Mouse (Mus musculus) G1E (cell line): ENCODE measurements around the gene Ncoa3. TPM values are rescaled to one million over a fixed set of nuclear protein-coding genes. Genes with fewer than 3 reads are reported as not detected.

ENCODE experiments used
- ATAC-seq: 2 replicates; pipeline ENCODE4 v1.8.0; 2016; ENCODE audit warnings: mild to moderate bottlenecking; ENCODE audit not compliant: insufficient number of reproducible peaks, poor library complexity, low FRiP score, severe bottlenecking; ENCODE audit errors: extremely low read depth
- DNase-seq: peaks from one replicate; pipeline ENCODE4 v3.0.0; 2012; ENCODE audit warnings: low spot score
- H3K27me3 ChIP-seq: 2 replicates; pipeline ENCODE4 v1.6.1; 2012; ENCODE audit warnings: mild to moderate bottlenecking, low read length, inconsistent platforms; ENCODE audit not compliant: insufficient read depth
- H3K36me3 ChIP-seq: replicated peaks from 2 replicates; pipeline ENCODE3; 2012; ENCODE audit warnings: mild to moderate bottlenecking, inconsistent platforms
- H3K4me1 ChIP-seq: 2 replicates; pipeline ENCODE4 v1.6.1; 2012; ENCODE audit warnings: low read depth, low read length, inconsistent platforms, mixed read lengths; ENCODE audit not compliant: insufficient read depth
- H3K4me3 ChIP-seq: 2 replicates; pipeline ENCODE4 v1.5.1; 2012; ENCODE audit warnings: low read depth, mild to moderate bottlenecking, inconsistent platforms, low read length, moderate library complexity, mixed read lengths
- H3K9me3 ChIP-seq: replicated peaks from 2 replicates; pipeline ENCODE4 v1.6.1; 2012; ENCODE audit warnings: inconsistent platforms
- CTCF ChIP-seq: IDR thresholded peaks from 2 replicates; pipeline ENCODE4 v1.5.1; 2012; ENCODE audit warnings: low read depth, low read length, inconsistent platforms, mixed read lengths
- GATA1 ChIP-seq: IDR thresholded peaks from 2 replicates; pipeline ENCODE4 v1.6.1; 2012; ENCODE audit warnings: borderline replicate concordance, low read length, inconsistent platforms, mixed read lengths
- GATA2 ChIP-seq: IDR thresholded peaks from 2 replicates; pipeline ENCODE4 v1.6.1; 2012; ENCODE audit warnings: low read depth, low read length, inconsistent platforms, borderline replicate concordance
- POLR2AphosphoS5 ChIP-seq: IDR thresholded peaks from 2 replicates; pipeline ENCODE4 v1.6.1; 2012; ENCODE audit warnings: low read depth, low read length, inconsistent platforms; ENCODE audit not compliant: insufficient replicate concordance
- TAL1 ChIP-seq: conservative IDR thresholded peaks from 2 replicates; pipeline ENCODE4 v1.6.1; 2012; ENCODE audit warnings: low read depth, low read length, inconsistent platforms, mixed read lengths
- polyA plus RNA-seq: library from polyadenylated mRNA; stranded (reverse); fragments of >175 nt; gene quantifications from 2 replicates; pipeline ENCODE4 v1.2.3, GENCODE M21; 2012
- total RNA-seq, 2 experiments: library from RNA; stranded (forward) in 1 of 2; stranded (reverse) in 1 of 2; fragments of 200-1000 nt in 1 of 2; fragments of >200 nt in 1 of 2; fragmentation: Nextera tagmentation in 1 of 2; gene quantifications; 2 replicates each; pipeline ENCODE4 v1.2.3; 2014 to 2017

Gene Ncoa3
- total and polyA plus RNA-seq, 3 experiments: 8.2 to 17.9 (median 14.6) TPM

- no peaks in the 10 kb centered on the region for H3K9me3 ChIP-seq
- H3K4me3 ChIP-seq: no peak overlapping the region
- DNase-seq (no peak), ATAC-seq (no peak)
- peaks cover 6% of the 10 kb centered on the region; the same call in 1 of the 2 replicates for H3K27me3 ChIP-seq
- peaks cover 5% of the 10 kb centered on the region for H3K4me1 ChIP-seq
- H3K36me3 ChIP-seq: no peaks in the 10 kb centered on the region
- TF ChIP-seq CTCF (no peak), POLR2AphosphoS5 (no peak), GATA2 (no peak), GATA1 (no peak), TAL1 (no peak)
Measured at GRCm38 (mm10) chr2:165949719-165950118, 42.7 kb upstream of the Ncoa3 start.

DNA sequence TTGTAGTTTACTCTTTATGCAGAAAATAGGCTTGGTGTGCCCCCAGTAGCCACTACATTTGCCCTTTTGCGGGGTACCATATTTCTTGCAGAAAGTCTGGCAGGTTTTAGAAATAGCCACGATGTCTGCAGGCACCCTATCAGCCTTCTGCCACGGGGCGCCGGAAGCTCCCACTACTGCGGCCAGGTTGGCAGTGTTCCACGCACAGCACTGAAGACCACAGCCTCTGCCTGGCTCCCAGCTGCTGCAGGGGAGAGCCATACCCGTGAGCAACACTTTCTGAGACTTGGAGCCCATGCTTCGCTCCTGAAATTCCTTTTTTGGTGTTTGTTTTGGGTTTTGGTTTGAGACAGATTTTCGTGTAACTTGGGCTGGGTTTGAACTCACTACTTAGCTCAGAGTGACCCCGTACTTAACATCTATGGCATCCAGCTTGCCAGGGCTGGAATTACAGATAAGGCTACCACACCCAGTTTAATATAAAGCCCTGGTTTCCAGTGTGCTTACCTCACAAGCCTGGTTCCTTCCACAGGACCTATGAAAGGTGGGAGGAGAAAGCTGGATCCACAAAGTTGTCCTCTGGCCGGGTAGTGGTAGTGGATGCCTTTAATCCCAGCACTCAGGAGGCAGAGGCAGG is 40.9 kb upstream of the Ncoa3 start:
- TF ChIP-seq TAL1: no peak
- no peak for TF ChIP-seq POLR2AphosphoS5
- TF ChIP-seq CTCF: no peak
- no peak for TF ChIP-seq GATA2
- no peak for TF ChIP-seq GATA1
- Histone ChIP-seq H3K36me3 (no peaks in the 10 kb centered on the region), H3K4me1 (no peaks in the 10 kb centered on the region; the same call in 1 of the 2 replicates), H3K9me3 (no peaks in the 10 kb centered on the region), H3K27me3 (peaks cover 10% of the 10 kb centered on the region; the same call in 1 of the 2 replicates), H3K4me3 (no peak overlapping the region)
- DNase-seq (no peak), ATAC-seq (no peak)

DNA sequence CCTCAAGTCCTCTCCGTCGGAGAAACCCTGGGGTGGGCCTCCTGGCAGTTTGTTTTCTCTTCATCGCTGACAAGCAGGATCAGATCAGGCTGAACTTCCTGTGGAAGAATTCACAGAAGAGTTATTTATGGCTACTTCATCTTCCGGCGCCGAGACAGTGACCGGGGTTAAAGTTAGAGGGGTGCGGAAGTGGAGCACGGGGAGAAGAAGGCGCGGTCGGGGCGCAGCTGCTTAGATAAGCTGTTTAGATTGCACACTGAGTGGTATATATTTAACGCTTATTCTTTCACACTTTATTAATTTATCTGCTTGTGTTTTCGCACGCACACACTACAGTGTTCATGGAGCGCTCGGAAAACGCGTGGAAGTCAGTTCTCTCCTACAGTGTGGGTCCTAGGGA is 37.6 kb upstream of the Ncoa3 start:
- TF ChIP-seq CTCF: no peak
- TF ChIP-seq TAL1: no peak
- no peak for TF ChIP-seq GATA2
- no peak for TF ChIP-seq POLR2AphosphoS5
- no peak for TF ChIP-seq GATA1
- Histone ChIP-seq H3K4me3 (no peak overlapping the region), H3K27me3 (peaks cover 17% of the 10 kb centered on the region), H3K4me1 (no peaks in the 10 kb centered on the region), H3K9me3 (no peaks in the 10 kb centered on the region), H3K36me3 (no peaks in the 10 kb centered on the region)
- ATAC-seq (peak; percentile 51), DNase-seq (no peak)

GRCm38 (mm10) chr2:165955386-165955785 is 37.0 kb upstream of the Ncoa3 start:
- Histone ChIP-seq H3K27me3 (peaks cover 17% of the 10 kb centered on the region), H3K4me1 (no peaks in the 10 kb centered on the region), H3K36me3 (no peaks in the 10 kb centered on the region), H3K9me3 (no peaks in the 10 kb centered on the region), H3K4me3 (no peak overlapping the region)
- no peak for ATAC-seq
- no peak for DNase-seq
- TF ChIP-seq POLR2AphosphoS5 (no peak), CTCF (no peak), TAL1 (no peak), GATA2 (no peak), GATA1 (no peak)

DNA sequence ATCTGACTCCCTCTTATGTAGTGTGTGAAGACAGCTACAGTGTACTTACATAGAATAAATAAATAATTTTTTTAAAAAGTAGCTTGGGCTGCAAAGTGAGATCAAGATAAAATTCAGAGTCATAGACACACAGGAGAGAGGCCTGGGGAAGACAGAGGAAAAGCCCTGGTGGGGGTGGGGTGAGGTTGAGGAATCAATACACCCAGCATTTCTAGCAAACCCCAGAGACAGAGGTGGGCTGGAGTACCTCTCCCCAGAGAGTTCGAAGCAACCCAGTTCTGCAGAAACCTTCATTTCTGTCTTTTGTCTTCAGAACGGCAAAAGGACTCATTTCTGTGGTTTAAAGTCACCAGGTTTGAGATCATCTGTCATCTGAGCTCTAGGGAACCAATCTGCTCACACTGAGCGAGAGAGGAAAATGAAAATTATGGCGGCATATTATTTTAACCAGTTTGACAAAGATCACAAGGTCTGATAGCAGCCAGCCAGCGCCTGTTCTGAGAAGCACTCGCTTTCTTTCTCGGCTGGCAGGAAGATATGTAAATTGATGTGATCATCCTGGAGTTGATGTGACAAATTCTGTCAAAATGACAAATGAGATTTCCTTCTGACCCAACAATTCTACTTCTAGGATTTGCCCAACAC is 36.2 kb upstream of the Ncoa3 start:
- no peak overlapping the region for H3K4me3 ChIP-seq
- no peak for TF ChIP-seq CTCF
- TF ChIP-seq GATA2: no peak
- no peak for TF ChIP-seq TAL1
- no peak for TF ChIP-seq GATA1
- no peak for TF ChIP-seq POLR2AphosphoS5
- no peak for DNase-seq
- no peak for ATAC-seq
- H3K9me3 ChIP-seq: no peaks in the 10 kb centered on the region
- H3K36me3 ChIP-seq: no peaks in the 10 kb centered on the region
- no peaks in the 10 kb centered on the region for H3K4me1 ChIP-seq
- H3K27me3 ChIP-seq: peaks cover 17% of the 10 kb centered on the region

GRCm38 (mm10) chr2:165957257-165957828 is 35.1 kb upstream of the Ncoa3 start:
- Histone ChIP-seq H3K9me3 (no peaks in the 10 kb centered on the region), H3K36me3 (no peaks in the 10 kb centered on the region), H3K27me3 (peaks cover 13% of the 10 kb centered on the region), H3K4me3 (no peak overlapping the region), H3K4me1 (no peaks in the 10 kb centered on the region)
- TF ChIP-seq GATA1: no peak
- TF ChIP-seq TAL1: no peak
- no peak for TF ChIP-seq POLR2AphosphoS5
- TF ChIP-seq CTCF: no peak
- TF ChIP-seq GATA2: no peak
- ATAC-seq: no peak
- no peak for DNase-seq
